Mouse (Mus musculus): ENCODE results near the gene Rbms3. TPM values are rescaled to one million over a fixed set of nuclear protein-coding genes. Genes with fewer than 3 reads are reported as not detected.

Gene Rbms3
- total and polyA plus RNA-seq, 2 experiments from 2014 or later: 43.3 to 59.9 TPM

GRCm38 (mm10) chr9:116885617-116886016 lies 744.1 kb downstream of the Rbms3 start:
- Histone ChIP-seq H3K27ac (ENCODE audit: low read depth, low read length) (no peak overlapping the region), H3K27me3 (ENCODE audit: insufficient read depth, low read length) (no peaks in the 10 kb centered on the region), H3K4me2 (ENCODE audit: low read depth, low read length, poor library complexity, severe bottlenecking) (no peak overlapping the region), H3K9ac (replicated peaks; ENCODE audit: low read length, poor library complexity, severe bottlenecking) (no peak overlapping the region), H3K9me3 (ENCODE audit: low read length) (no peaks in the 10 kb centered on the region), H3K4me3 (ENCODE audit: low read depth, low read length) (no peak overlapping the region), H3K4me1 (ENCODE audit: insufficient read depth, low read length) (no peaks in the 10 kb centered on the region), H3K36me3 (ENCODE audit: insufficient read depth, low read length) (no peaks in the 10 kb centered on the region)
- 76% methylated on average over 5 of the region's 5 CpGs for WGBS
- DNase-seq (ENCODE audit: low spot score) (no peak), ATAC-seq (ENCODE audit: low FRiP score) (no peak)
- TF ChIP-seq CTCF (IDR thresholded peaks at IDR 0.05): no peak

GRCm38 (mm10) chr9:116880503-116880902 lies 749.2 kb downstream of the Rbms3 start:
- H3K4me3 ChIP-seq (ENCODE audit: low read depth, low read length): no peak overlapping the region
- H3K27ac ChIP-seq (ENCODE audit: low read depth, low read length): no peak overlapping the region
- H3K9me3 ChIP-seq (ENCODE audit: low read length): no peaks in the 10 kb centered on the region
- H3K4me1 ChIP-seq (ENCODE audit: insufficient read depth, low read length): no peaks in the 10 kb centered on the region
- no peaks in the 10 kb centered on the region for H3K27me3 ChIP-seq (ENCODE audit: insufficient read depth, low read length)
- no peak overlapping the region for H3K4me2 ChIP-seq (ENCODE audit: low read depth, low read length, poor library complexity, severe bottlenecking)
- ATAC-seq (ENCODE audit: low FRiP score) (no peak), DNase-seq (ENCODE audit: low spot score) (peak; percentile 40)
- no peak overlapping the region for H3K9ac ChIP-seq (replicated peaks; ENCODE audit: low read length, poor library complexity, severe bottlenecking)
- TF ChIP-seq CTCF (IDR thresholded peaks at IDR 0.05): no peak
- H3K36me3 ChIP-seq (ENCODE audit: insufficient read depth, low read length): no peaks in the 10 kb centered on the region
- WGBS: 79% methylated on average over 4 of the region's 4 CpGs

DNA sequence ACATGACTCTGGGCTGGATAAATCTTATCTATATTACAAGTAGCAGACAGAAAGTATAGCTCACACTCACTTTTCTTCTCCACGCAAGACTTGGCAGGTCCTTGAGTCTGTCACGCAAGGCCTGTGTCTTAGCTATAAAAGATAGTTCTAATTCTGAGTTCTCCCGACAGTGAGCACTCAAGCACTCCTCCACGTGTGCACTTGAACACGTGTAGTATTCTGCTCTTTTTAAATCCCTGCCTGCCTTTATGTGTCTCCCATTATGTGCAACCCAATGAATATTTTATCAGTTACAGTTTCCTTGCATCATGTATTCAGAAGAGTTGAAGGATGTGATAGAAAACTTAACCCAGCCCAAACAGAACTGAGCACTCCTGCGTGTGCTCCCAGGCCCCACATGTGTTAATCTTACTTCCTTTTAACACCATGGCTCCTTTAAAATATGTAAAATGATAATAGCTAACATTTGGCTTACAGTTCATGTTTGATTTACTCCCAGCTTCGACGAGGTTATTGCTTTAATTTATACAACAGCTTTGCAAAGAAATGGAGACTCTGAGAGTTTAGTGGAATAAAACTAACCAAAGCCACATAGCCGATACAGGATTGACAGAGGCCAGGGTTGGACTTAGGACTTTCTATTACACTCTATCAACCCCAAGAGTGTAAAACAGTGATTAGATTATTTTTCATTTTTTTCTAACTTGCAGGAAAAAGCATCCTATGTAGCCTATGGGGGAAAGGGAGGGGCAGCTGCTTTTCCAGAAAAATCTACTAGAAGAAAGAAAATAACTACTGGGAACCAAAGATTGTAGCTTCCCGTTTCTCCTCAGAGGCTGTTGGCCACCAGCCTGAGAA lies 749.9 kb downstream of the Rbms3 start:
- WGBS: 83% methylated on average over 10 of the region's 10 CpGs
- no peak overlapping the region for H3K4me3 ChIP-seq (ENCODE audit: low read depth, low read length)
- ATAC-seq (ENCODE audit: low FRiP score): no peak
- no peaks in the 10 kb centered on the region for H3K27me3 ChIP-seq (ENCODE audit: insufficient read depth, low read length)
- H3K36me3 ChIP-seq (ENCODE audit: insufficient read depth, low read length): no peaks in the 10 kb centered on the region
- no peak for DNase-seq (ENCODE audit: low spot score)
- H3K9me3 ChIP-seq (ENCODE audit: low read length): no peaks in the 10 kb centered on the region
- H3K27ac ChIP-seq (ENCODE audit: low read depth, low read length): no peak overlapping the region
- no peak for TF ChIP-seq CTCF (IDR thresholded peaks at IDR 0.05)
- H3K4me1 ChIP-seq (ENCODE audit: insufficient read depth, low read length): no peaks in the 10 kb centered on the region
- H3K9ac ChIP-seq (replicated peaks; ENCODE audit: low read length, poor library complexity, severe bottlenecking): no peak overlapping the region
- no peak overlapping the region for H3K4me2 ChIP-seq (ENCODE audit: low read depth, low read length, poor library complexity, severe bottlenecking)

- no peak overlapping the region for H3K4me3 ChIP-seq (ENCODE audit: low read depth, low read length)
- WGBS: 72% methylated on average over 3 of the region's 3 CpGs
- no peak overlapping the region for H3K27ac ChIP-seq (ENCODE audit: low read depth, low read length)
- no peak overlapping the region for H3K9ac ChIP-seq (replicated peaks; ENCODE audit: low read length, poor library complexity, severe bottlenecking)
- no peaks in the 10 kb centered on the region for H3K36me3 ChIP-seq (ENCODE audit: insufficient read depth, low read length)
- no peak for TF ChIP-seq CTCF (IDR thresholded peaks at IDR 0.05)
- ATAC-seq (ENCODE audit: low FRiP score) (no peak), DNase-seq (ENCODE audit: low spot score) (peak; percentile 28)
- H3K4me2 ChIP-seq (ENCODE audit: low read depth, low read length, poor library complexity, severe bottlenecking): no peak overlapping the region
- no peaks in the 10 kb centered on the region for H3K4me1 ChIP-seq (ENCODE audit: insufficient read depth, low read length)
- no peaks in the 10 kb centered on the region for H3K9me3 ChIP-seq (ENCODE audit: low read length)
- H3K27me3 ChIP-seq (ENCODE audit: insufficient read depth, low read length): no peaks in the 10 kb centered on the region
Measured at GRCm38 (mm10) chr9:116876786-116877185, 752.9 kb downstream of the Rbms3 start.

DNA sequence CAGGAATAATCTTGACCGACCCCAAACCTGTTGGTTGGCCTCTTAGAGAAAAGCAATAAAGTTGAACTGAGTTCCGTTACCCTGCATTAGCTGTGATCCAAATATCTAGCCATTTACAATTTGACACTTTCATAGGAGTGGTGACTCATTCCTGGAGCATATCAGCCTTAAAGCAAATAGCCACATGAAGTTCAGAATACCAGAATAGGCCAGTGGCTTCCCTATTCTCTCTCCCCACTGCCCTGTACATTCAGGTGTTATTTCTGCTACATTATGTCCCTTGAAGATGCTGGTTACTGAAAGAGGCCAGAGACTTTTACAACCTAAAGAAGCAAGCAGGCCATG lies 755.8 kb downstream of the Rbms3 start:
- no peaks in the 10 kb centered on the region for H3K27me3 ChIP-seq (ENCODE audit: insufficient read depth, low read length)
- no peak overlapping the region for H3K4me2 ChIP-seq (ENCODE audit: low read depth, low read length, poor library complexity, severe bottlenecking)
- TF ChIP-seq CTCF (IDR thresholded peaks at IDR 0.05): no peak
- no peaks in the 10 kb centered on the region for H3K9me3 ChIP-seq (ENCODE audit: low read length)
- DNase-seq (ENCODE audit: low spot score) (no peak), ATAC-seq (ENCODE audit: low FRiP score) (no peak)
- WGBS: 60% methylated on average over 2 of the region's 2 CpGs
- no peak overlapping the region for H3K4me3 ChIP-seq (ENCODE audit: low read depth, low read length)
- H3K4me1 ChIP-seq (ENCODE audit: insufficient read depth, low read length): no peaks in the 10 kb centered on the region
- H3K36me3 ChIP-seq (ENCODE audit: insufficient read depth, low read length): no peaks in the 10 kb centered on the region
- H3K9ac ChIP-seq (replicated peaks; ENCODE audit: low read length, poor library complexity, severe bottlenecking): no peak overlapping the region
- no peak overlapping the region for H3K27ac ChIP-seq (ENCODE audit: low read depth, low read length)

- no peak for ATAC-seq (ENCODE audit: low FRiP score)
Measured at GRCm38 (mm10) chr9:116873033-116873975, 756.4 kb downstream of the Rbms3 start.

More at GRCm38 (mm10) chr9:116873033-116873975, 756.4 kb downstream of the Rbms3 start:
- WGBS: 72% methylated on average over 30 of the region's 30 CpGs
- no peak for TF ChIP-seq CTCF (IDR thresholded peaks at IDR 0.05)
- Histone ChIP-seq H3K27ac (ENCODE audit: low read depth, low read length) (no peak overlapping the region), H3K4me1 (ENCODE audit: insufficient read depth, low read length) (no peaks in the 10 kb centered on the region), H3K4me2 (ENCODE audit: low read depth, low read length, poor library complexity, severe bottlenecking) (no peak overlapping the region), H3K36me3 (ENCODE audit: insufficient read depth, low read length) (no peaks in the 10 kb centered on the region), H3K9me3 (ENCODE audit: low read length) (no peaks in the 10 kb centered on the region), H3K4me3 (ENCODE audit: low read depth, low read length) (no peak overlapping the region), H3K27me3 (ENCODE audit: insufficient read depth, low read length) (no peaks in the 10 kb centered on the region), H3K9ac (replicated peaks; ENCODE audit: low read length, poor library complexity, severe bottlenecking) (no peak overlapping the region)
- peak; percentile 29 for DNase-seq (ENCODE audit: low spot score)

All from midbrain, postnatal 0 days (tissue).